Mouse (Mus musculus): ENCODE results near the gene Lsamp.

DNA sequence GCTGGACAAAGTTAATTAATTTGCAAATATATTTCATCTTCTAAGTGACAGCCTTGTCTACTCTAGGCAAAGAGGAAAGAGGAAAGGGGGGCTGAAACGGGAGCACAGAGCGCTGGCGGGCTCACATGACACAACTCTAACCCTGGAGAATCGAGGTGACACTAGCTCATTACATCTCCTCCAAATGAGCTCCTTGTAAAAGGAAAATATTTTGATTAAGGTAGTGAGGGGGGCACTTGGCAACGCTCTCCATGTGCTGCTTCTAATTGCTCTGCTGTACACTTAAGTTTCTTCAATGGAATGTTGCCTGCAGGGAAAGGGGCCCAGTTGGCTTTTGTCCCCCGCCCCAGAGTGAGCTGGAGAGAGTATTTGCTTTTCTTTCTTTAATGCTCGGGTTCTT is 907.2 kb downstream of the Lsamp start:
- TF ChIP-seq EP300 (IDR thresholded peaks at IDR 0.05; ENCODE audit: insufficient read depth, low read depth, low read length) (no peak), CTCF (IDR thresholded peaks at IDR 0.05) (no peak), POLR2A (IDR thresholded peaks at IDR 0.05; ENCODE audit: insufficient read depth, low read depth, low read length) (no peak)
